Mouse (Mus musculus): ENCODE results near the gene Ppard.

The Ppard gene

DNA sequence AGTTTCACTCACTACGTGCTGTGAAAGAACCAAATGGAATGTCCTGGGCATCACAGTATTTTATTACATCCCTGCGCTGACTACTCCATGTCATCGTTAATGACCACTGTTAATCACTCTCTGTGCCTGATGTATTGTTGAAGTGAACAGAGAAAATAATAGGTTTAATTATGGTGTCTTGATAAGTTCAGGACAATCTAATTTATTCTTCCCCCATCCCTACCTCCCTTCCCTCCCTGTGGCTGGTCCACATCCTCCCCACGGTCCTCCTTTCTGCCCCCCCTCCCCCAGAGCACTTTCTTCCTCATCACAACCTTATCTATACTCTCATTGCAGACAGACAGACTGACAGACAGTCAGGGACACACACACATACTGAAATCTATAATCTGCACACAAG lies 22.3 kb downstream of the Ppard start:
- DNase-seq (ENCODE audit: low spot score in 2 of 2): no peak

DNA sequence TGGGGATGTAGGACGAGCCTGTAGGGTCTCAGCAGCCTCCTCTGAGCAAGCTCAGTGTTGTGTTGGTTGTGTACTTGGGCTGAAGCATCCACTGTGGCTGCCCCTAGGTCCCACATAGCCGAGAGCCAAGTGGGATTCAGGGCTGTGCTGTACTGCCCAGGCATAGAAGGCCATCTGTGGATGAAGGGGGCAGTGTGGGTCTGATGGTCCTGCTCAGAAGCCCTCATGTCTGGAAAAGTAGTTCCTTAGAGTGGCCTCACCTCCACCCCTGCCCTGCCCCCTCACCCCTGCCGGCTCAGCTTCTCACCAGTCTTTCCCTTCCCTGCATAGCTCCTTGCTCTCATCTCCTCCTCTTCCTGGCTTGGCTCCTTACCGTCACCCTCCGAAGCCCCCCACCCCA lies 23.2 kb downstream of the Ppard start:
- DNase-seq (ENCODE audit: low spot score in 2 of 2): no peak

DNA sequence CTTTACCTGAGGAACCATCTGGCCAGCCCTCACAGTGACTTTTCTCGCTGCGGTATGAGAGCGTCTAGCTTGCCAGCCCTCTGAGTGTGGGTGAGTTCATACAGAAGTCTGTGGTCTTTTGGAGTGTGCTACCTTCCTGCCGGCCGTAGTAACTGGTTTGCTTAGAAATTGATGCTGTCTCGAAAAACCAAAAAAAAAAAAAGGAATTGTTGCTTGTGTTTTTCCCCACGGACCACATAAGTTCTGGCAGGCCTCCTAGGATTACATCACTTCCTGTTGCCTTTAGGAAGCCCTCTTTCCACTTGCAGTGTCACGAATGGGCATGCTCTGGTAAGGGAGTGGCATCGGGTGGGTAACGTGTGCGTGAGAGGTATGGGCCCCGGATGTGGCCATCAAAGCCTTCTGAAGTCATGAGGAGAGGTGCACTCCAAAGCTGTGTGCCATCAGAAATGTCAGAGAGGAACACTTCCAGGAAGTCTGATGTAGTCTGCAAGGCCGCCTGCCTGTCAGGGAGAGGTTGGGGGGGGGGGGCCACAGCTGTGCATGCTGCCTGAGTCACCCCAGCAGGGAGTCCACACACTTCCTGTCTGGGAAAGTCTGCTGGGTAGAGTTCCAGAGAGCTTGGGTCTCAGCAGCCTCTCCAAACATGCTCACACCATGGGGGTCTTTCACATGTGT lies 24.3 kb downstream of the Ppard start:
- DNase-seq (ENCODE audit: low spot score in 2 of 2): no peak

DNA sequence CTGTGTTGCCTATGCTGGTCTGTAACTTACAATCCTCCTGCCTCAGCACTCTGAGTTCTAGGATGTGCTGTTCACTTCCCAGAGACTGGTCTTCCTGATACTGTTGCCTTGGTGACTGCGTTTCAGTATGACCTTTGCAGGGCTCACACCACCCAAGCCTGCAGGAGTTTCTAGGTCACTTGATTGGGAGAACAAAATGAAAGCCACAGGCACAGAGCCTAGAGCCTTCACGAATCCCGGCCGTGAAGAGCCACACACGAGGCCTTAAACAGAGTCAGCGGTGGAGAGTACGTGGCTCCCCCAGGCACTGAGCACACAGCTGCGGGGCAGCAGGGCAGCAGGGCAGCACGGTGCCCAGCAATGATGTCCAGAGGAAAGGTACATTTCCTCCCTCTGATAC lies 25.8 kb downstream of the Ppard start:
- DNase-seq (ENCODE audit: low spot score in 2 of 2): no peak

DNA sequence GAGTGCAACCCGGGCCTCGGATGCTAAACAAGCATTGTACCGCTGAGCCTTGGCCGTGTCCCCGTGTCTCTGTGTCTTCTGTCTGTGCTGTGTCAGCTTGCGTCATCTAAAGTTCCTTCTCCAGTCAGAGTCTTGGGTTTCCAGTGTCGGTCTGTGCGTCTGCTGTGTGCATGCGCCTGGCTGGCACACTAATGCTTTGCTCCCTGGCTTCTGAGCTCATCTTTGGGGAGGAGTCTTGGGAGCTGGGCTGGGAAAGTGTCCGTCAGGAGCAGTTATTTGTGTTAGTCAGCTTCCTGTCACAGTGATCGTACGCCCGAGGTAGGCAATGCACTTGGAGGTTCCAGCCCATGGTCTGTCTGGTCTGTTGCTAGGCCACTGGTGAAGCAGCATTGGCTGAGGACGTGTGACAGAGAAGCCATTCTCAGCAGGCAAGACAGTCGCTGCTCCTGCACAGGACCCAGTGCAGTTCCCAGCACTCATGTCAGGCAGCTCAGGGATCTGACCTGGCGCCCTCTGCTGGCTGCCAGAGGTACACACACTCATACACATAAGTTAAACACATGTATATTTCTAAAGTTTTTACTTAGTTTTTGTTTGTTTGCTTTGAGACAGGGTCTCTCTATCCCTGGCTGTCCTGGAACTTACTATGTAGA lies 27.5 kb downstream of the Ppard start:
- DNase-seq (ENCODE audit: low spot score in 2 of 2): no peak

DNA sequence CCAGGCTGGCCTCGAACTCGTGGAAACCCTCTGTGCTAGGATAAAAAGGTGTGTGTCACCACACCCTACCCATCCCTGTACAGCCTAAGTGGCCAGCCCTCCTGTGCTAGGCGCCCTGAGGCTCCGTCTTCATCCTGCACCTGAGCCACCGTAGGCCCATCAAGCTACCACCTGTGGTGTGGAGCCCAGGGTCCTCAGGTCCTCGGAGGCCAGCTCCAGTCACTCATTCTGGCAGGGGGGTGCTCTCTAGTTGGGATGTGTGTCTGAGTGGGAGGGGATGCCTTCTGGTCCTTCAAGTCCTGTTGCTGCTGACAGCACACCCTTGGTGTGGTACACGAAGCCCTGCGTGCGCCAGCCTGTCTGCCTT lies 28.0 kb downstream of the Ppard start:
- no peak for DNase-seq (ENCODE audit: low spot score in 2 of 2)

DNA sequence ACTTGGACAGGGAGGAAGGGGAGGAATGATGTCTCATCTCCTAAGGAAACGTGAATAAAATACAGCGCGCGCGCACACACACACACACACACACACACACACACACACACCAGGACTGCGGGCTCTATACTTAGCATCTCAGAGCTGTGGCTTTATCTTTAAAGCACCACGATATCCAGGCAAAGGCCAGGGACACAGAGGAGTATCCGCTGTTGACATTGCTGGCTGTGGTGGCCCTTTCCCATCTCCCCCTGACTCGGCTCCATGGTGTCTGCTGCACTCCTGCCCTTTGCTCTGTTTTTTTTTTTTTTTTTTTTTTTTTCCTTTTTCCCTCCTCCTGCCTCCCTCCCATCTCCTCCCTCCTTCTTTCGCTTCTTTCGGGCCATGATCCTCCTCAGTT lies 29.3 kb downstream of the Ppard start:
- DNase-seq (ENCODE audit: low spot score in 2 of 2): no peak

DNA sequence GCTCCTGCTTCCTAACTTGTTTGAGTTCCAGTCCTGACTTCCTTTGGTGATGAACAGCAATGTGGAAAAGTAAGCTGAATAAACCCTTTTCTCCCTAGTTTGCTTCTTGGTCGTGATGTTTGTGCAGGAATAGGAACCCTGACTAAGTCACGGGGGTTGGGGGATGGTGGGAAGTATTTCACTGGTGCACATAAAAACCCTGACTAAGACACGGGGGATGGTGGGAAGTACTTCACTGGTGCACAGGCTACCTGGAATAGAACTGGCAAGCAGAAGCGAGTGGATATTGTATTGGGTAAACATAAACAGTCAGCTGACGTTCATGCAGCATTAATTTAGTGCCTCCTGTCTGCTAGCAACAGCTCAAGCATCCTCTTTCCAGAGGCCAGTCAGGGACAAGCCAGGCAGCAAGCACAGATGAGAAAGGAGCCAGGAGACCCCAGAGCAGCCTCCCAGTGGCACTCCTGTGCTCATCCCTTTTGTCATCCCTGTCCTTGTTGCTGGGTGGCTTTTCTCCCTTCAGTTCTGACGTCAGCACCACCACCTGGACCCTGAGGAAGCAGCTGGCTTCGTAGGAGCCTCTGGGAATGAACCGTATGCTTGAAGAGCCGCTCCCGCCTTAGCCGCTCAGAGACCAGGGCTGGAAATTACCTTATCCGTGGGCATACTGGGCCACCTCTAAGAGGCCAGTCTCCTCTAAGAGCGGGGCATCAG lies 30.8 kb downstream of the Ppard start:
- no peak for DNase-seq (ENCODE audit: low spot score in 2 of 2)

DNA sequence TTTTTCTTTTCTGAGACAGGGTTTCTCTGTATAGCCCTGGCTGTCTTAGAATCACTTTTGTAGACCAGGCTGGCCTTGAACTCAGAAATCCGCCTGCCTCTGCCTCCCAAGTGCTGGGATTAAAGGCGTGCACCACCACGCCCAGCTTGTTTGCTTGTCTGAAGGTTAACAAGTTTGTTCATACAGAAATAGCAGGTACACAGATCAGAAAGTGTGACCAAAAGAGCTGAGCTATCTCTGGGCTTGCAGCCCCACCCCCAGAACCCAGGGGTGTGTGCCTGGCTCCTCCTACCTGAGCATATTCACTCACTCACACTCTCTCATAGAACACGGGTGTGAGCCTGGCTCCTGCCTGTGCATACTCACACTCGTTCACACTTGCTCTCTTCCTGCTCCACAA lies 34.8 kb downstream of the Ppard start:
- no peak for DNase-seq (ENCODE audit: low spot score in 2 of 2)

DNA sequence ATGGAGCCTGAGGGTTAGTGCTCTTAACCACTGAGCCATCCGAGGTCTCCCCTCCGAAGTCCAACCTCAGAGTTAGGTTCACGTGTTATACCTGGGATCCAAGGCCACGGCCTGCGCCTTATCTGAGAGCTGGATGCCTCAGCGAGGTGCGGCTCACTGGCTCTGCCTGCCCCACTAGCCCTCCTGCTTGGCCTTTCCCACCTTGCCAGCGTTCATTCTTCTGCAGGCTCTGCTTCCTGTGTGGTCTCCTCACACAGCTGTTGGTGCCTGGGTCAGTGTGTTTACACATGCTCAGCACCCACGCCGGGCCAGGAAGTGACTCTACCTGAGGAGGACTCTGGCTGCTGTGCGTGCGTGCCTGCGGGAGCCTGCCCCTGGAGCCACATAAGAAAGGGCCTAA lies 37.7 kb downstream of the Ppard start:
- no peak for DNase-seq (ENCODE audit: low spot score in 2 of 2)

DNA sequence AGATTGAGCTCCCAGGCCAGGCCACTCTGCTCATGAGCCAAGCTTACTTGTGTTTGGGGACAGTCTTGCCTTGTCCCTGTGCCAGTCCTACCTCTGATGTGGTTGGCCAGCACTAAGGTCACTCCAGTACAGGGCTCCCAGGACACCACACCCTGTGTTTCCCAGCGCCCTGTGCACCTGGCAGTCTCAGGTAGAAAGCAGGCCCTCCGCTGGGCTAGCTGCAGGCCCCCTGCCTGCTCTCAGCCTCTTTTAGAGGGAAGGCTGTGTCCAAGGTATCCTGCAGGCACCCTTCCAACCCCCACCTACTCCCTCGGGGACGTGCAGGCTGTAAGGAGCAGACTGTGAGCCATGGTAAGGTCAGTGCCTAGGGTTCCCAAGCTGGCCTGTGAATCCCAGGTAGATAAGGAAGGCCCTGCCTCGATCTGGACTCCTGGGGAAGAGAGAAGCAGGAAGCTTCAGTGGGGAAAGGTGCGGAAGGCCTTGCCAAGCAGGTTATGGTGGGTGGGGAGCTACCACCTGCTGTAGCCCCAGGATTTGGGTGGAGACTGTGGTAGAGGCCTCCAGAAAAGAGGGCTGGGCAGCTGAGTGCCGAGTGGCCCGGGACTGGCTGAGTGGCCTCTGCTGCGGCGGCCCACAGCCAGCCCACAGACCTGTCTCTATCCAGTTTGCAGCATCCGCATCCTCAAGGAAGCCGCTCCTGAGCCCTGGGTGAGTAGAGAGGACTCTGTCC lies 39.2 kb downstream of the Ppard start:
- peak; percentile 45 to 55 for DNase-seq (ENCODE audit: low spot score in 2 of 2)

DNA sequence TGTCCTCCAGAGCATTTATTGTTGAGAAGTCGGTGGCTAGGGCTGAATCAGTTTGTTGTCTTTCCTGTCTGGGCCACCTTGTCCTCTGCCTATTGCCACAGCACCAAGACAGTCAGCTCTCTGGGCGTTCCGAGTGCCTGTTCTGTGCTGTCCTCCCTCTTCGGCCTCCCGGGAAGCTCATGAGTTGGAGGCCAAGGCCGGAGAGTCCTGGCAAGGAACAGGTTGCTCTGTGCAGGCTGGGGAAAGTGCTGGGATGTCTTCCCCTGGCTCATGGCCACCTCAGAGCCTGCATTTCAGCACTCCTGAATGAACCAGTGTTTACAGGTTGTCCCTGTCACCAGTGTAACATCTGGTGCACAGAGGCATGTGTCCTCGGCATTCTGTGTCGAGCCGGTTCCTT lies 39.8 kb downstream of the Ppard start:
- DNase-seq (ENCODE audit: low spot score in 2 of 2): no peak

DNA sequence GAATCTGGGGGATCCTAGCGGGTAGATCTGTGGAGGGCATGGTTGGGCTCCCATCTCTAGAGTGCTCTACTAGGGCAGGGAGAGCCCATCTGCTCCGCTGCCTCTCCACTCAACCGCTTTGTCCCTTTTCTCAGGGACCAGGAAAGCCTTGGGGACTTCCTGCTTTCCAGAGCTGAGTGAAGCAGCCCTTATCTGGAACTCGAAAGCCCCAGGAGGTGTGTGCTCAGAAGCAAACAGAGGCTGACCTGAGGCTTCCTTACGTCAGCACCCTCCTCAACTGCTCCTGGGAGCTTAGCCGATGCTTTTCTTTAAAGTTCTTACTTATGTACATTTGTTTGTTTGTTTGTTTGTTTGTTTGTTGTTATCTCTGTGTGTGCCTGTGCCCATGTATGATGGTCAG lies 40.3 kb downstream of the Ppard start:
- DNase-seq (ENCODE audit: low spot score in 2 of 2): no peak

DNA sequence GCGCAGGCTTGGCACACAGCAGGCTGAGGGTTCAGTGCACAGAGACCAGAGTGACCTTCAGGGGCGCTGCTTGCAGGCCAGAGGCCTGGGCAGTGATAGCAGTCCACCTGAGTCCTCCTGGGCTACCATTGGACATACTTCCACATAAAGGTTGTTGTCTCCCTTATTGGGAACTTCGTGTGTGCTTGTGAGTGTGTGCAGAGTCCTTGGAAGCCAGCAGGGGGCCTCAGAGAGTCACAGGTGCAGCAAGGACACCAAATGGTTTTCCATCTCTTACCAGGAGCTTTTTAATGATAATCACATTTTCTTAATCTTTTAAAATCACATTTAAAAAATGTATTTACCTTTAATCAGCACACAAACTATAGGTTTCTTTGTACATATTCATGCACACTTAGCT lies 42.2 kb downstream of the Ppard start:
- DNase-seq (ENCODE audit: low spot score in 2 of 2): no peak

DNA sequence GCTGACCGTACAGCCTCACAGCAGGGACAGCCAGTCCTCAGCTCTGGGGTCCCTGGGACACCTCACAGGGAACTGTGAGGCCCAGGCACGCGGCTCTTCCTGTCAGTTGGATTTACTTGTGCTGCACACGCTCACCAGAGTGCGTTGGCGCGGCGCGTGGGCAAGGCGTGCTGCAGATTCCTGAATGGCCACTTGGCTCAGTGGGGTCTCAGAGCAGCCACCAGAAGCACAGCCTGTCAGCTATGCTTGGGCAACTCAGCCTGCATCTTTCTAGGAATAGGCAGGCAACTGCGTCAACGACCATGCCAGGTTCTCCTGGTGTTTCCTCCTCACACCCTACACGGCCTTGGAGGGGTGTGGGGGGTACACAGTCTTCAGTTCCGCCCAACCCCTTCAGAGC lies 44.7 kb downstream of the Ppard start:
- DNase-seq (ENCODE audit: low spot score in 2 of 2): no peak

DNA sequence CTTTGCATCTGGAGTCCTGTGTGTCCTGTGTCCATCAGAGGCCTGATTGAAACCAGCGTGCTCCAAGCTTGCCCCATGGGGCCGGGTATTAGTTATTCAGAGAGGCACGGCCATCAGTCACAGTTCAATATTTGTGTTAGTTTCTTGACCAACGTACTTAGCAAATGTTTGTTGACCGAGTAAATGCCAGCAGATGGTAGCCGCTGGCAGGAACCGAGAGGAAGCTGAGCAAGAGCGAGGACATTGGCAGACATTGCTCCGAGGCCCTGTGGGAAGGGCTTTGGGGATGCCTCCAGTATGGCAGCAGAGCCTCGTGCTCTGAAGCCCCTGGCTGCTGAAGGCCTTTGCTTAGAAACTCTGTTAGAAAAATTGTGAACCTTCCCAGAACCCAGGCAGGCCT lies 45.2 kb downstream of the Ppard start:
- no peak for DNase-seq (ENCODE audit: low spot score in 2 of 2)

DNA sequence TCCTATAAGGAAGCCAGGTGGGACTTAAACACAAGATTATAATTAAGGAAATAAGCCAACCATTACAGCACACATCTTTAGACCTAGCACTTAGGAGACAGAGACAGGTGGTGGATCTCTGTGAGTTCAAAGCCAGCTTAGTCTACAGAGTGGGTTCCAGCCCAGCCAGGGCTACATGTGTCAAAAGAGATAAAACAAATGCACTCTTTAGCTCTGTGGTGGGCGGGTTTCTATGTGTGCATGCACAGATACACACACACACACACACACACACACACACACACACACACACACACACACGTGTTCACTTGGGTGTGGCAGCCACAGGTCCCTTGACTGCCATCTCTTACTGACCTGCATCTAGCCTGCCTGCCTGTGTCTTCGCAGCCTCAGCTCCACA lies 45.7 kb downstream of the Ppard start:
- DNase-seq (ENCODE audit: low spot score in 2 of 2): no peak

DNA sequence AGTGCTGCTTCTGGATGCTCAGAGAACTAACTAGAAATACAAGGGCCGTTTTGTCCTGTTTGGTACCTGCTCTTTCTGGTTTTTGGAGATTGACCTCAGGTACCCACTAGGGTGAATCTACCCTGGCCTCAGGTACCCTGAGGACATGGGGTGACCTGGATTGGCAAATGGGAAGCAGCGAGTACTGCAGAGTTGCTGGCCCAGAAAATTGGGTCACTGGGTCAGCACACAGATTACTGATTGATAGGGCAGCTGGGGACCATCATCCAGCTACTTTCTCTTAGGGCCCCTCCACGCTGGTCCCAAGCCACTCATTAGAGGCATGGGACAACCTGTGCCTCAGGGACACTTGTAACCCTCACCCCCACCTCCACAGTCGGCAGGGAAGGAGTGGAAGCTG lies 46.7 kb downstream of the Ppard start:
- no peak for DNase-seq (ENCODE audit: low spot score in 2 of 2)

DNA sequence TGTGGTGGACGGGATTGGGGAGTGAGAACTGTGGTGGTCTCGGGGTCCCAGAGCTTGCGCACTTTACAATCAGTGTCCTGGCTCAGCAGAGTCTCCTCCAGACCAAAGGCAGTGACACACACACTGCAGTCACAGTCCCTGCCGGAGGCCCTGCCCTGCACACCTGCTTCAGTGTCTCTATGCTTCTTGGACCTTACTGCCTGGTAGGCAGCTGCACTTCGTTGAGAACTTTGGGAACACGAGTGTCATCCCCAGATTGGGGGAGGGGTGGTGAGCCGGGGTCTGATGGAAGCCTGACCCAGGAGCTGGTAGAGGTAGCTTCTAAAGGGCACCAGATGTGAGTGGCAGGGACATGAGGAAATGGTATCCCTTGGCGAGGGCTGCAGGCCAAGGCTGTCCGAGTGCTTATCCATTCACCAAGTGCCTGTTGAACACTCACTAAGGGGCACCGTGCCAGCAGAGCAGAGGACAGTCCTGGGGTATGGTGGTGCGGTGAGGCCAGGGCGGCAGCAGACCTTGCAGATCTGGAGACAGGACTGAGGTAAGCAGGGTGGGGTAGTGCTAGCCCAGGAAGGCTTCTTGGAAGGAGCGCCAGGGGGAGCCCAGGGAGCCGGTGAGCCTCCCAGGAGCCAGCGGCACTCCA lies 47.4 kb downstream of the Ppard start:
- no peak for DNase-seq (ENCODE audit: low spot score in 2 of 2)

DNA sequence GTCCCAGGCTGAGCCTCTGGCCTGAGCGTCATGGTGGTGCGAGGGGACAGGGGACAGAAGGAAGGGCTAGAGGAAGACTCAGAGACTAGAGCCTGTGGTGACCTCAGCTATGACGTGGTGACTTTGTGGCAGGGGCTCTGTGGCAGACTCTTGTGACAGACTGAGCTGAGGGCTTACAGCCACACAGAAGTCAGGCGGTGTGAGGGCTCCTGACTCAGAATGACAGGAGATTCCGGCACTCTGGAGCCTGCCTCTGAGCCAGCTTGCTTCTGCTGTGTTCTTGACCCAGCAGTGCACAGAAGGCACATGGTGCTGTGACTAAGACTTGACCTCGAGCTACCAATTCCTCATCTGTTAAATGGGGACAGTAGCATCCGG lies 47.9 kb downstream of the Ppard start:
- DNase-seq (ENCODE audit: low spot score in 2 of 2): no peak

DNA sequence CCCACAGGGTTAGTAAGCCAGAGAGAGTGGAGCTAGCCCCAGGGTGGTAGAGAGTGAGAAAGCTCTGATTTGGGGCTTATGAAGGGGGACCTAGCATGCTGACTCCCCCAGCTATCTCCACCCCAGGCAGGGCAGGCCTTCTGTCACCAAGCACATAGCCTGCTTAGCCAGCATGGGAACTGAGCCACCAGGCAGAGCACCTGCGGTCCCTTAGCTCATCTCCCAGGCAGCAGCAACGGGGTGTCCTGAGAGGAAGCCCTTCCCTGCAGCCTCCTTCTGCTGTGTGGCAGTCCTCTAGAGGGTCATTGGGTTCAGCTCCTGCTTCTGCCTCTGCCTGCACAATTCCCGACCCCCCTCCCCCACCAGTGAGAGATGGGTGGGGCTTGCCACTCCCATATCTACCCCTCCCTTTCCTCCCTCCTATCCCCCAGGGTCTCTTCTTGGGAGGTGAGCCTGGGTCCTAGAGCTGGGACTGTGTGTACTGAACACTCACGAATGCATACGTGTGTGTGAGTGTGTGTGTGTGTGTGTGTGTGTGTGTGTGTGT lies 48.4 kb downstream of the Ppard start:
- DNase-seq (ENCODE audit: low spot score in 2 of 2): no peak

DNA sequence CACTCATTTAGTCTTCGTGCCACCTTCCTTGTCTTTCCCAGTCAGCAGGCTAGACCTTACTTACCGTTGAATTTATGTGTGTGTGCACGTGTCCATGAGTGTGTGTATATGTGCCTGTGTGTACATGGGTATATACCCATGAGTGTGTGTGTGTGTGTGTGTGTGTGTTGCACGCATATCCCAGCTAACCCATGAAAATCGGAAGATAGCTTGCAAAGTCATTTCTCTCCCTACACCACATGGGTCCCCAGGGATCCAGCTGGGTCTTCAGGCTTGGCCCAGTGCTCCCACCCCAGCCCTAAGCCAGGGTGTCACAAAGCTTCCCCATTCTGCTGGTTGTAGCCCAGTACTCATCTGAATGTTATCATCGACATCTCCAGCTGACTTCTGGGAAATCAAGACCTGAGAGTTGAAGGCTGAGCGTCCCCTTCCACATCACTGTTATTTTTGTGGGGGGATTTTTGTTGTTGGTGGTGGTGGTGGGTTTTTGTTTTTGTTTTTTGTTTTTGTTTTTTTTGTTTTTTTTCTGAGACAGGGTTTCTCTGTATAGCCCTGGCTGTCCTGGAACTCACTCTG lies 49.5 kb downstream of the Ppard start:
- no peak for DNase-seq (ENCODE audit: low spot score in 2 of 2)

Data from urinary bladder, adult 18-20 months (tissue).